Mouse (Mus musculus): ENCODE results near the gene Med10. TPM values are rescaled to one million over a fixed set of nuclear protein-coding genes. Genes with fewer than 3 reads are reported as not detected.
A peak's percentile ranks its signal among the peaks of the same experiment; 100 is the strongest.

Med10 gene
- polyA plus RNA-seq, 1 experiment from 2014 or later: 144 TPM

DNA sequence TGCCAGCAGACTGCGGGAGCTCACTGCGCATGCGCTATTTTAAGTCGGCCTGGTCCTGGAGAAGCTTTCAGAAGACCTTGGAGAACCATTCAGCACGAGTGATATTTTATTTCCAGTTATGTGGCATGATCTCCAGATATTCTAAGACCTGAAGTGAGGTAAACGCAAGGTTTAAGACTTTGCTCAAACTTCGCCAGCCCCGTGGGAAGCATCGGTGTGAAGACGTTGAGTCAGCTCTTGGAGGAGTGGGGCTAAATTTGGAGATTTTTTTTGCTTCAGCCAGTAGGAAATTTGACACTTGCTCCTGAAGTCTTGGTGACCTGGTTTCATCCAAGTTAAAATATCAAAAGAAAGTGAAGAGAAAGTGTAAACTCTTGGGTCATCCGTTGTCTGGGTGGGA is 31.2 kb downstream of the Med10 start:
- H3K9me3 ChIP-seq (replicated peaks): no peaks in the 10 kb centered on the region
- no peak overlapping the region for H3K4me2 ChIP-seq
- H3K4me3 ChIP-seq (replicated peaks): no peak overlapping the region
- no peaks in the 10 kb centered on the region for H3K36me3 ChIP-seq
- no peak overlapping the region for H3K27ac ChIP-seq (replicated peaks)
- no peak overlapping the region for H3K9ac ChIP-seq (replicated peaks)
- 92% methylated on average over 11 of the region's 11 CpGs for WGBS
- ATAC-seq (ENCODE audit: low FRiP score): no peak
- no peaks in the 10 kb centered on the region for H3K27me3 ChIP-seq (replicated peaks)
- no peaks in the 10 kb centered on the region for H3K4me1 ChIP-seq

DNA sequence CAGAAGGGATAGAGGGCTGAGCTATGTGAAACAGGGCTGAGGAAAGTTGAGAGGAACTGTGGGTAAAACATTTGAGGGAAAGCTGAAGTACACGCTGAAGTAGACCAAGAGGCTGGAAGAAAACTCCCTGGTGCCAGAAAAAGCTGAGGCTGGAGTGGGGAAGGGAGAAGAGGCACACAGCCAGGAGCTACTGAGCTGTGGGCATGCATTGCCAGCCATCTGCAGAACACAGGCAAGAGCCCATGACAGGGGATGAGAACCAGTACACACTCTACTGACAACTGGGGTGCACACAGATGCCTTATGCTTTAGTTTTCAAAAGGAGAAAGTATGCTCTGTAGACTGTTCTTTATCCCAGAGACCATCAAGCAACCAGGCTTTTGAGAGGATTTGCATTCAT is 43.4 kb downstream of the Med10 start:
- WGBS: 100% methylated on average over 1 of the region's 1 CpGs
- no peaks in the 10 kb centered on the region for H3K36me3 ChIP-seq

DNA sequence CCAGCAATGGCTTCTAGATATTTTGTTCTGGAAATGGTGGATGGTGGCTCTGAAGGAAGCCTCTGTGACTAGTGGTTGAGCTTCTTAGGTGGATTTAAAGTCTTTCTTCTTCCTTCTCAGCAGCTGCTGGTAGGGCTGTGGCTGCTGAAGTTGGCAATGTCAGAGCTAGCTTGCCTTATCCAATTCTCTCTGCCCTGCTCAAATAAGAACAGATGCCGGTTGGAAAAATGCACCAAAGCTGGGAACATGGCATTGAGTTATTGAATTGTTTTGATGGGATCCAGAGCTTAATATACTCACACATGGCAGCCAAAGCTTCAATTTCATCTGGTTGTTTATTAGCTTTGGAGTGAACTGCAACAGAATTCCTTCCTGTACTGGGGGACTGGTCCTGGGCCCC is 47.4 kb downstream of the Med10 start:
- 80% methylated on average over 1 of the region's 1 CpGs for WGBS
- no peaks in the 10 kb centered on the region for H3K36me3 ChIP-seq
- H3K27me3 ChIP-seq (replicated peaks): no peaks in the 10 kb centered on the region
- no peaks in the 10 kb centered on the region for H3K9me3 ChIP-seq (replicated peaks)
- H3K4me3 ChIP-seq (replicated peaks): no peak overlapping the region
- no peaks in the 10 kb centered on the region for H3K4me1 ChIP-seq
- H3K4me2 ChIP-seq: no peak overlapping the region
- no peak for ATAC-seq (ENCODE audit: low FRiP score)
- no peak overlapping the region for H3K27ac ChIP-seq (replicated peaks)
- no peak overlapping the region for H3K9ac ChIP-seq (replicated peaks)

More for the DNA sequence above, 43.4 kb downstream of the Med10 start:
- no peak overlapping the region for H3K27ac ChIP-seq (replicated peaks)
- no peak overlapping the region for H3K4me2 ChIP-seq
- H3K9ac ChIP-seq (replicated peaks): no peak overlapping the region
- no peaks in the 10 kb centered on the region for H3K27me3 ChIP-seq (replicated peaks)
- no peaks in the 10 kb centered on the region for H3K4me1 ChIP-seq
- H3K4me3 ChIP-seq (replicated peaks): no peak overlapping the region
- H3K9me3 ChIP-seq (replicated peaks): no peaks in the 10 kb centered on the region
- ATAC-seq (ENCODE audit: low FRiP score): no peak

DNA sequence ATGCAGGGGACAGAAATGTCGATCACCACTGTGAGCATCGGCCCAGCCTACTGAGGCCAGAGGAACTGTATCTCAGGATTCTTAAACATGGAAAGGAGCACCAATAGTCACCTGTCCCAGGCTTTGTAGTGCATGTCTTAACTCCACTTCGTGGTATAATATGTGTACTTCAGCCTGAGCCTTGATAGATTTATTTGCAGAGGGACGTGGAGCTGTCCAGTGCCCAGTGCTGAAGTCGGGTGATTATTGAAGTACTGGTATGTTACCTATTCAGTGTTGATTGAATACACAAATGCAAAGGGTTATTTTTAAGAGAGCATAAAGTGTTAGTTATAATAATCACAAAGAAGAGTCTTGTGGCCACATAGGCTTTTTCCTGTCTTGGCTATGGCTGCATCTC is 50.1 kb downstream of the Med10 start:
- Histone ChIP-seq H3K4me3 (replicated peaks) (no peak overlapping the region), H3K4me1 (no peaks in the 10 kb centered on the region), H3K9ac (replicated peaks) (no peak overlapping the region), H3K27ac (replicated peaks) (no peak overlapping the region), H3K36me3 (no peaks in the 10 kb centered on the region), H3K4me2 (no peak overlapping the region), H3K27me3 (replicated peaks) (no peaks in the 10 kb centered on the region), H3K9me3 (replicated peaks) (no peaks in the 10 kb centered on the region)
- WGBS: 74% methylated on average over 5 of the region's 5 CpGs
- ATAC-seq (ENCODE audit: low FRiP score): no peak

DNA sequence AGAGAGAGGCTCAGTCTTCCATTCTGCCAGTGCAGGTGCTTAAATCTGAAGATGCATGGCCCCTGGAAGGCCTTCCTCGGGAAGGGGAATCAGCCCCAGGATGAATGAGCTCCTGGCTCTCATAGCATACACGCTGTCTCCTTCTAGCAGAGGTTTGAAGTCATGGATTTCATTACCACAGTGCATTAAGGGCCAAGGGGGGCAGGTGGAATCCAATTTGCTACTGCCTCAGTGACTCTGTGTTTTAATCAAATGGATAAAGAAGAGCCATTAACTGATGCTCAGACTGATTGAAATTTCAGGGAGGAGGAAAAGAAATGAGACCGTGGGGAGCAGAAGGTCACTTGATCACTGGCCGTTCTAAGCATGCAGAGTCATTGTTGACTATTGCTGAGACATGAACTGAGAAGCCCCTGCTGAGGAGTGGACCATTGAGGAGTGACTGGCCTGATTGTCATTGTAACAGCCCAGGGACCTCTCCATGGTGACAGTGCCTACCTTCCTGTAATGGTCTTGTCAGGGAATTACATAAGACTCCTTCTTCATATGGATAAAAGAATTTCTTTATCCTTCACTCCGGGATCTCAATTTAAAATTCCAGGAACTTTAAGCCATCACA is 51.3 kb downstream of the Med10 start:
- 49% methylated on average over 5 of the region's 5 CpGs for WGBS
- Histone ChIP-seq H3K4me2 (no peak overlapping the region), H3K9ac (replicated peaks) (no peak overlapping the region), H3K27me3 (replicated peaks) (no peaks in the 10 kb centered on the region), H3K4me1 (no peaks in the 10 kb centered on the region), H3K27ac (replicated peaks) (no peak overlapping the region), H3K4me3 (replicated peaks) (no peak overlapping the region), H3K36me3 (no peaks in the 10 kb centered on the region), H3K9me3 (replicated peaks) (no peaks in the 10 kb centered on the region)
- ATAC-seq (ENCODE audit: low FRiP score): peak; percentile 55; the same call in 1 of the 2 replicates

DNA sequence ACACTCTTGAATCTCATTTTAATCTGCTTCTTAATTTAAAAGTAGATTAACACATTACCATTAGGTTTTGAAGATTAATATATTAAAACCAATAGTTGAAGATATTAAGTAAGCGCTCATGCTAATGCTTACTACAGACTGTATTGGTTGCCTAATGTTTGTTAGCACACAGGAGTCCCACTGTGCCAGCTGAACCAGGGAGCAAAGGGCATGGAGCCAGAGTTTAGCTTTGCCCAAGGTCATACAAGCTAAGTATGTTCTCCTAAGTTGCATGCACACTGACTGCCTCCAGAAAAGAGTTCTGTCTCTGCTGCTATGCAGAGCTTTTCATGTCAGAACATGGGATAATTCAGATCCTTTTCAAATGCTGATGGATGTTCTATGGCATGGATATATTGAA is 53.7 kb downstream of the Med10 start:
- Histone ChIP-seq H3K4me3 (replicated peaks) (no peak overlapping the region), H3K9me3 (replicated peaks) (no peaks in the 10 kb centered on the region), H3K4me1 (no peaks in the 10 kb centered on the region), H3K27ac (replicated peaks) (no peak overlapping the region), H3K36me3 (no peaks in the 10 kb centered on the region), H3K27me3 (replicated peaks) (no peaks in the 10 kb centered on the region), H3K9ac (replicated peaks) (no peak overlapping the region), H3K4me2 (no peak overlapping the region)
- no peak for ATAC-seq (ENCODE audit: low FRiP score)
- WGBS: 96% methylated on average over 1 of the region's 1 CpGs

DNA sequence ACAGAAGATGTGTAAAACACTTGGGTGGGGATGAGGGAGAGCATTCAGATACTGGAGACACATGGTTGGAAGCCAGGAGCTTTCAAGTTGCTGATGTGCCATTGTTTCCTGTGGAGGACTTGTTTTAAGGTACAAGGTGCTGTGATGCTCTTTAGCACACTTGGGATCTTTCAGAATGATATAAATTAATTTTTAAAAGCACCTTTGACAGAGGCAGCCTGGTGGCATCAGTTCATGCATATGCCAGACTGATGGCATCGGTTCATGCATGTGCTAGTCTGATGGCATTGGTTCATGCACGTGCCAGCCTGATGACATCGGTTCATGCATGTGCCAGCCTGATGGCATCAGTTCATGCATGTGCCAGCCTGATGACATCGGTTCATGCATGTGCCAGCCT is 60.1 kb downstream of the Med10 start:
- no peak for ATAC-seq (ENCODE audit: low FRiP score)
- Histone ChIP-seq H3K27ac (replicated peaks) (no peak overlapping the region), H3K9me3 (replicated peaks) (no peaks in the 10 kb centered on the region), H3K4me2 (no peak overlapping the region), H3K4me1 (peaks cover 3% of the 10 kb centered on the region; the same call in 1 of the 2 replicates), H3K4me3 (replicated peaks) (no peak overlapping the region), H3K27me3 (replicated peaks) (no peaks in the 10 kb centered on the region), H3K9ac (replicated peaks) (no peak overlapping the region), H3K36me3 (no peaks in the 10 kb centered on the region)
- WGBS: 96% methylated on average over 4 of the region's 4 CpGs

DNA sequence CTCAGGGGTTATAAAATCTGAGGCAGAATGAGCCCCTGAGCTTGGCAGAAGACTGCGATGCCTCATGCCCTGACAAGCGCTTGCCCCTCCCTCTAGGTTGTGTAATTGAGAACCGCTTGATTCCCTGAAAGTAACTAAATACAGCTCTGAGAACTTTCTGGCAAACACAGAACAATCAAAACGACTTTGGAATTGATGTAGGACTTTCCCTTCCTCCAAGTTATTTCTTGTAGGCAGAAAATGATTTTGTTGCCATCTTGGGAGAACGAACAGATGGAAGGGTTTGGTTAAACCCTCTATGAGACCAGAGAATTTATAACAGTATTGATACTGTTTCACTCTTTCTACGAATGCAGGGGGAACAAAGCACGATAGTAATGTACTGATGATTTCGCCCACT is 62.7 kb downstream of the Med10 start:
- H3K9ac ChIP-seq (replicated peaks): no peak overlapping the region
- no peak for ATAC-seq (ENCODE audit: low FRiP score)
- no peaks in the 10 kb centered on the region for H3K9me3 ChIP-seq (replicated peaks)
- WGBS: 69% methylated on average over 8 of the region's 8 CpGs
- H3K4me1 ChIP-seq: peaks cover 3% of the 10 kb centered on the region; the same call in 1 of the 2 replicates
- no peak overlapping the region for H3K4me3 ChIP-seq (replicated peaks)
- H3K4me2 ChIP-seq: no peak overlapping the region
- 0 out of 2 replicates have a peak overlapping the region, but pooled peaks have one; percentile 23 for H3K27ac ChIP-seq (replicated peaks)
- no peaks in the 10 kb centered on the region for H3K27me3 ChIP-seq (replicated peaks)
- H3K36me3 ChIP-seq: no peaks in the 10 kb centered on the region

Other genes with a start within 250 kb of the Med10 start
- gene Srd5a1, start 191.0 kb upstream of the Med10 start, polyA plus RNA-seq (2015; fragmentation: Nextera tagmentation; extraction: Ambion mirVana): 26.4 and 27.5 TPM in 2 replicates
- gene Ube2ql1, start 62.5 kb upstream of the Med10 start, polyA plus RNA-seq (2015; fragmentation: Nextera tagmentation; extraction: Ambion mirVana): 36.3 and 40.6 TPM in 2 replicates